Mouse (Mus musculus) monocyte, adult 2 months (primary cell): Measurements from ENCODE around the gene Myrfl.

Source experiments
- DNase-seq, 2 experiments: peaks; one replicate each; pipeline ENCODE4 v3.0.0; 2022; ENCODE audit warnings: low spot score in 2 of 2, low read depth in 1 of 2

Gene Myrfl

GRCm38 (mm10) chr10:116913647-116914273 lies 17.0 kb upstream of the Myrfl start:
- no peak for DNase-seq

GRCm38 (mm10) chr10:116912850-116913249 lies 16.1 kb upstream of the Myrfl start:
- DNase-seq, result no peak

- no peak for DNase-seq
Measured at GRCm38 (mm10) chr10:116908901-116909642, 12.4 kb upstream of the Myrfl start.

- DNase-seq, result no peak
Measured at GRCm38 (mm10) chr10:116906794-116907193, 10.1 kb upstream of the Myrfl start.

GRCm38 (mm10) chr10:116904503-116904908 lies 7.8 kb upstream of the Myrfl start:
- DNase-seq, result no peak

- DNase-seq, result no peak
Measured at GRCm38 (mm10) chr10:116895108-116895833, 1.4 kb downstream of the Myrfl start.

GRCm38 (mm10) chr10:116894540-116894939 lies 2.2 kb downstream of the Myrfl start:
- no peak for DNase-seq

- DNase-seq, result no peak
Measured at GRCm38 (mm10) chr10:116893753-116894152, 3.0 kb downstream of the Myrfl start.

GRCm38 (mm10) chr10:116890587-116890986 lies 6.1 kb downstream of the Myrfl start:
- DNase-seq, result no peak

GRCm38 (mm10) chr10:116884552-116884951 lies 12.2 kb downstream of the Myrfl start:
- DNase-seq, result no peak

- DNase-seq, result no peak
Measured at GRCm38 (mm10) chr10:116883531-116883930, 13.2 kb downstream of the Myrfl start.

GRCm38 (mm10) chr10:116877436-116877835 lies 19.3 kb downstream of the Myrfl start:
- no peak for DNase-seq

GRCm38 (mm10) chr10:116874490-116874889 lies 22.2 kb downstream of the Myrfl start:
- DNase-seq, result no peak

GRCm38 (mm10) chr10:116872016-116872410 lies 24.7 kb downstream of the Myrfl start:
- DNase-seq, result no peak

- no peak for DNase-seq
Measured at GRCm38 (mm10) chr10:116871329-116872015, 25.2 kb downstream of the Myrfl start.

- DNase-seq, result no peak
Measured at GRCm38 (mm10) chr10:116870819-116871218, 25.9 kb downstream of the Myrfl start.

- DNase-seq, result no peak
Measured at GRCm38 (mm10) chr10:116853159-116853845, 43.4 kb downstream of the Myrfl start.

GRCm38 (mm10) chr10:116848749-116849473 lies 47.8 kb downstream of the Myrfl start:
- peak in 1 of 2 experiments; percentile 37 for DNase-seq

GRCm38 (mm10) chr10:116841551-116841950 lies 55.2 kb downstream of the Myrfl start:
- DNase-seq, result no peak

GRCm38 (mm10) chr10:116830676-116831075 lies 66.0 kb downstream of the Myrfl start:
- no peak for DNase-seq
